Mouse (Mus musculus) hindbrain, embryonic 11.5 days (tissue): ENCODE measurements around the gene Cnot6. TPM values are rescaled to one million over a fixed set of nuclear protein-coding genes. Genes with fewer than 3 reads are reported as not detected.
A peak's percentile ranks its signal among the peaks of the same experiment; 100 is the strongest.

ENCODE experiments used
- ATAC-seq: fragments of 200-750 bp; cut with Nextera tagmentation; 2 replicates; pipeline ENCODE4 v1.8.0; 2017; ENCODE audit warnings: mild to moderate bottlenecking, moderate TSS enrichment, moderate library complexity; ENCODE audit not compliant: low FRiP score
- DNase-seq: peaks from one replicate; pipeline ENCODE4 v3.0.0-alpha.2; 2015; ENCODE audit warnings: low spot score
- H3K27ac ChIP-seq: fragments of 300-500 bp; sonication (generic); 2 replicates; pipeline ENCODE4 v1.5.1; 2014; ENCODE audit warnings: mild to moderate bottlenecking, low read depth, low read length
- H3K27me3 ChIP-seq: fragments of 300-500 bp; sonication (generic); 2 replicates; pipeline ENCODE4 v1.6.1; 2014; ENCODE audit warnings: mild to moderate bottlenecking, low read length, moderate library complexity, mixed read lengths; ENCODE audit not compliant: control insufficient read depth, insufficient read depth
- H3K36me3 ChIP-seq: fragments of 300-500 bp; sonication (generic); 2 replicates; pipeline ENCODE4 v1.6.1; 2014; ENCODE audit warnings: mild to moderate bottlenecking, low read length, moderate library complexity, mixed read lengths; ENCODE audit not compliant: control insufficient read depth, insufficient read depth
- H3K4me1 ChIP-seq: fragments of 300-500 bp; sonication (generic); replicated peaks from 2 replicates; pipeline ENCODE4 v1.6.1; 2014; ENCODE audit warnings: low read length, mixed read lengths; ENCODE audit not compliant: control insufficient read depth, insufficient read depth
- H3K4me2 ChIP-seq: fragments of 300-500 bp; sonication (generic); replicated peaks from 2 replicates; pipeline ENCODE4 v1.6.1; 2014; ENCODE audit warnings: mild to moderate bottlenecking, low read depth, low read length
- H3K4me3 ChIP-seq: fragments of 300-500 bp; sonication (generic); 2 replicates; pipeline ENCODE4 v1.5.1; 2014; ENCODE audit warnings: low read depth, low read length
- H3K9ac ChIP-seq: fragments of 300-500 bp; sonication (generic); 2 replicates; pipeline ENCODE4 v1.6.1; 2014; ENCODE audit warnings: low read depth, low read length
- H3K9me3 ChIP-seq: fragments of 300-500 bp; sonication (generic); 2 replicates; pipeline ENCODE4 v1.6.1; 2016; ENCODE audit warnings: low read length; ENCODE audit not compliant: control insufficient read depth
- WGBS: fragments of 180-500 bp; shearing (Covaris S2); extraction: QIAGEN DNeasy Blood & Tissue Kit; methylation state at CpG from one replicate; pipeline ENCODE4 v1.1.7; 2014; 5-methylcytosine and 5-hydroxymethylcytosine counted together
- polyA plus RNA-seq: library from polyadenylated mRNA; unstranded; fragments of >200 nt; fragmentation: Nextera tagmentation; extraction: Ambion mirVana; gene quantifications from 2 replicates; pipeline ENCODE4 v1.2.1, GENCODE M21; 2014

Gene Cnot6
- polyA plus RNA-seq, 1 experiment from 2014 or later: 65.3 TPM

DNA sequence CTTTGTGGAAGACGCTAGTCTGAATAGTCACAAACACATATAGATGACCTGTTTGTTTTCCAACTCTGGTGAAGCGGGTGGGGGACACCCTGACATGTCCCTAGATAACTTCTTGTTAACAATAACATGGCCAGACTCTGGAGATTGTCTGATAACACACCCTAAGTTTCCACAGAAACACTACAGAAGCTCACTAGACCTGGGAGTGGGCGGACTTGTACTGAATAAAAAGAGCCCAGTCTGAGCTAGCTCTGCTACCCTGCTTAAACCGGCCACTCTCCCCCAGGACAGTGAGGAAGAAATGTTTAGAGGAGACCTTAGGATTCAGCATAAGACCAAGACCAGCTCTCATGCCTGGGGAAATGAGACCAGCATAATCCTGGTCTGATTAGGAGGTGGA, 47.1 kb downstream of the Cnot6 start:
- DNase-seq (no peak), ATAC-seq (no peak)
- Histone ChIP-seq H3K4me1 (no peaks in the 10 kb centered on the region), H3K9ac (no peak overlapping the region), H3K36me3 (no peaks in the 10 kb centered on the region), H3K9me3 (no peaks in the 10 kb centered on the region), H3K27me3 (no peaks in the 10 kb centered on the region), H3K4me3 (no peak overlapping the region), H3K4me2 (no peak overlapping the region), H3K27ac (no peak overlapping the region)
- WGBS: 86% methylated on average over 4 of the region's 4 CpGs

DNA sequence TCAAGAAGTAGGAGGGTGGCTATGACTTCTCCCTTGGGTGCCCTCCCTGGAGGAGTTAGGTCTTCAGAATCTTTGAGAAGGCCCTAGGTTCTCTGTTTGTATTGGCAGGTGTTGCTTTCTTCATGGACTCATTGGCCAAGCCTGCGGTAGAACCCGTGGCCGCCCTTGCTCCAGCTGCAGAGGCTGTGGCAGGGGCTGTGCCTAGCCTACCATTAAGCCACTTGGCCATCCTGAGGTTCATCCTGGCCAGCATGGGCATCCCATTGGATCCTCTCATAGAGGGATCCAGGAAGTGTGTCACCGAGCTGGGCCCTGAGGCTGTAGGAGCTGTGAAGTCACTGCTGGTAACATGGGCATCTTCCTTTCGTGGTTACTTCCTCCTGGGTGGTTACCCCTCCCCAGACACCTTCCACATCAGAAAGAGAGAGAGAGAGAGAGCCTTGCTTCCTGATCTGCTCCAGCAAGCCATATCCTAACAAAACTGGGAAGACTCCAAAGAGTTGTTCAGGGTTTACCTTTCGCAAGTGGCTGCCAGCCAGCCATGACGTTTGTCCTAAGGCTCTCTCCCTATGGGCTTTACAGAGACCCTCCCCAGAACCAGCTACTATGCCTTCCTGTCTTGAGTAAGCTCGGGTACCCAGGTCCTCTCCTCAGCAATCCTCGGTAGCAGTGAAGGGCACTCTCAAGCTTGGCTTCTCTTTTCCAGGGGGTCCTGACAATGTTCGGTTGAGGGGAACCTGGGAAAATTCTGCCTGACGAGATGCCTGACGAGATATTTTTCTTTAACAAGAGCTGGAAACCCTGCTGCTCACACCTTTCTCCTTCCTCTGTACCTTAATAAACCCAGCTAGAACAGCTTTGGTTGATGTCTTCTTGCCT, 48.0 kb downstream of the Cnot6 start:
- H3K4me2 ChIP-seq: no peak overlapping the region
- no peak overlapping the region for H3K27ac ChIP-seq
- no peaks in the 10 kb centered on the region for H3K9me3 ChIP-seq
- no peak overlapping the region for H3K9ac ChIP-seq
- 83% methylated on average over 12 of the region's 12 CpGs for WGBS
- H3K36me3 ChIP-seq: no peaks in the 10 kb centered on the region
- DNase-seq (no peak), ATAC-seq (peak; percentile 13; the same call in 1 of the 2 replicates)
- no peaks in the 10 kb centered on the region for H3K27me3 ChIP-seq
- no peak overlapping the region for H3K4me3 ChIP-seq
- H3K4me1 ChIP-seq: no peaks in the 10 kb centered on the region

DNA sequence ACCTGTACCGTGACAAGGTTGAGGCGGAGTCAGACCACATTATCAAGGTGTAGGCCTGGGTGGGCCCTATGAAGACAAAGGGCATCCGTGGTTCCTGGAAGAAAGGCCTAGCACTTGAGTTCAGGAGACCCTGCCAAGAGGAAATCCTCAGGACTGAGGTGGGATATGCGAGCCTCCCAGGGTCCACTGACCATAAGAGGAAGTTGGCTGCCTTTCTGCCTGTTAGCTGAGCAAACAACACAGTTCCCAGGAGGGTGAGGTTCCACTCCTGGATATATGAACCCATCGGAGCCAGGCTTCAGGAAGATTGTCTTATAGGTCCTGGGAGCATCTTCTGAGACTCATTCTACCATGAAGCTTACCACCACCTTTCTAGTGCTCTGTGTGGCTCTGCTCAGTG, 49.2 kb downstream of the Cnot6 start, which contains the start of gene Scgb3a1:
Gene Scgb3a1, plus strand, starts transcription at position 301 of the 400 bp plus-strand sequence.
- Histone ChIP-seq H3K27ac (no peak within 1 kb of the TSS), H3K27me3 (no peaks in the 10 kb centered on the region), H3K4me3 (no peak within 1 kb of the TSS), H3K4me2 (no peak within 1 kb of the TSS), H3K4me1 (no peaks in the 10 kb centered on the region), H3K36me3 (no peaks in the 10 kb centered on the region), H3K9me3 (no peaks in the 10 kb centered on the region), H3K9ac (no peak within 1 kb of the TSS)
- ATAC-seq (peak; percentile 28; the same call in 1 of the 2 replicates), DNase-seq (no peak)
- 85% methylated on average over 5 of the region's 5 CpGs for WGBS

GRCm38 (mm10) chr11:49662292-49662780, 50.2 kb downstream of the Cnot6 start:
- Histone ChIP-seq H3K9me3 (no peaks in the 10 kb centered on the region), H3K27ac (no peak overlapping the region), H3K4me1 (no peaks in the 10 kb centered on the region), H3K4me2 (no peak overlapping the region), H3K9ac (no peak overlapping the region), H3K36me3 (no peaks in the 10 kb centered on the region), H3K4me3 (no peak overlapping the region), H3K27me3 (no peaks in the 10 kb centered on the region)
- no peak for DNase-seq
- no peak for ATAC-seq
- WGBS: 60% methylated on average over 15 of the region's 15 CpGs

GRCm38 (mm10) chr11:49659470-49659799, 53.1 kb downstream of the Cnot6 start:
- Histone ChIP-seq H3K9me3 (no peaks in the 10 kb centered on the region), H3K36me3 (no peaks in the 10 kb centered on the region), H3K4me2 (no peak overlapping the region), H3K27ac (no peak overlapping the region), H3K4me1 (no peaks in the 10 kb centered on the region), H3K27me3 (no peaks in the 10 kb centered on the region), H3K9ac (no peak overlapping the region), H3K4me3 (no peak overlapping the region)
- no peak for ATAC-seq
- no peak for DNase-seq
- WGBS: 67% methylated on average over 7 of the region's 7 CpGs

DNA sequence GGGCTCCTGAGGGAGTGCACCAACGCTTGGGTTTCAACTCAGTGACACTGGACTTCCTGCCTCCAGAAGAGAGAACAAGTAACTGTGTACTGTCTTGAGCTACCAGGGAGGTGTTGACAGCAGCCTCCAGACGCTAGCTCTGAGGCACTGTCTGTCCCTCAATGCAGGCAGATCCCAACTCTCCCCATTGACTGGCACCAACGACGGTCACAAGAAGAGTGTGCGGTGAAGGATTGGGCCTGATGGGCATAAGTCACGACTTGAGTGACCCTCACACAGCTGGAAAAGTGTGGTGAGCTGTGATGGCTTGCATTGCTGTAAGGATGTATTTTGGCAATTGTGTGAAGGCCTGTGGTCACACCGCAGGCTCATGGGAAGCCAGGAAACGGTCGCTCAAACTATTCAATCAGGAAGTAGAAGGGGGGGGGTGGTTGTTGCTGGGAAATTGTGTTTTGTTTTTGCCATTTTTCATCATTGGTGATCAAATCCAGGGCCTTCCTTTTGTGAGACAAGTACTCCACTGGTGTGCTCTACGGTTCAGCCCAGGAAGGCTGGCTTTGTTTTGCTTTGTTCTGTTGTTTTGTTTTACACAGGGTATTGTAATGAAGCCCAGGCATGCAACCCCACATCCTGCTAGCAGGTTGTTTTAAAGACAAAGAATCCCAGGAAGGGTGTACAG, 53.6 kb downstream of the Cnot6 start:
- no peaks in the 10 kb centered on the region for H3K4me1 ChIP-seq
- H3K9ac ChIP-seq: no peak overlapping the region
- no peaks in the 10 kb centered on the region for H3K9me3 ChIP-seq
- H3K4me3 ChIP-seq: no peak overlapping the region
- WGBS: 59% methylated on average over 10 of the region's 10 CpGs
- no peak for DNase-seq
- H3K27ac ChIP-seq: no peak overlapping the region
- H3K36me3 ChIP-seq: no peaks in the 10 kb centered on the region
- no peak for ATAC-seq
- no peak overlapping the region for H3K4me2 ChIP-seq
- H3K27me3 ChIP-seq: no peaks in the 10 kb centered on the region

GRCm38 (mm10) chr11:49658065-49658464, 54.5 kb downstream of the Cnot6 start:
- H3K9me3 ChIP-seq: no peaks in the 10 kb centered on the region
- H3K9ac ChIP-seq: no peak overlapping the region
- H3K4me3 ChIP-seq: no peak overlapping the region
- H3K4me1 ChIP-seq: no peaks in the 10 kb centered on the region
- WGBS: 78% methylated on average over 4 of the region's 4 CpGs
- DNase-seq: no peak
- no peak overlapping the region for H3K4me2 ChIP-seq
- H3K27me3 ChIP-seq: no peaks in the 10 kb centered on the region
- no peak overlapping the region for H3K27ac ChIP-seq
- H3K36me3 ChIP-seq: no peaks in the 10 kb centered on the region
- no peak for ATAC-seq

GRCm38 (mm10) chr11:49655501-49655900, 57.0 kb downstream of the Cnot6 start:
- no peak overlapping the region for H3K9ac ChIP-seq
- H3K9me3 ChIP-seq: no peaks in the 10 kb centered on the region
- no peak for ATAC-seq
- no peak for DNase-seq
- H3K4me3 ChIP-seq: no peak overlapping the region
- H3K27me3 ChIP-seq: no peaks in the 10 kb centered on the region
- H3K27ac ChIP-seq: no peak overlapping the region
- H3K36me3 ChIP-seq: no peaks in the 10 kb centered on the region
- no peak overlapping the region for H3K4me2 ChIP-seq
- no peaks in the 10 kb centered on the region for H3K4me1 ChIP-seq

DNA sequence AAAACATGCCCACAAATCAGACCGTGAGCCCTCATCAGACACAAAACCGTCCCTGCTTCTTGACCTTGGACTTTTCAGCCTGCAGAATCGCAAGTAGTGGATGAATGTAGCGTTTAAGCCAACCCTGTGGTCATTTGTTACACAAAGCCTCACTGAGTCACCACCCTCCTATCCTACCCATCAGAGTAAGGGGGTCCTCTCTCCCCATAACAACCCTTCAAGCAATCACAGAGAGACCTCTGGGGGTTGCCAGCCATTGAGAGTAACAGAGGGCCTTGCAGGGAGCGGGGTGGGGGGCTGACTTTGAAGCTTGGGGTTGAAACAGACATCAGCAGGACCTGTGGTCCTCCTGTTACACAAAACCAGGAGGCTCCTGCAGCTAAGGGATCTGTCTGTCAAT, 57.9 kb downstream of the Cnot6 start:
- WGBS: 94% methylated on average over 5 of the region's 5 CpGs
- H3K9ac ChIP-seq: no peak overlapping the region
- no peak overlapping the region for H3K4me2 ChIP-seq
- no peak overlapping the region for H3K27ac ChIP-seq
- H3K4me3 ChIP-seq: no peak overlapping the region
- no peak for DNase-seq
- H3K9me3 ChIP-seq: no peaks in the 10 kb centered on the region
- no peak for ATAC-seq
- H3K36me3 ChIP-seq: no peaks in the 10 kb centered on the region
- H3K4me1 ChIP-seq: no peaks in the 10 kb centered on the region
- no peaks in the 10 kb centered on the region for H3K27me3 ChIP-seq
